Mouse (Mus musculus) small intestine, adult 2 months (tissue): ENCODE measurements around the gene Ccdc186.

Source experiments
- CTCF ChIP-seq: fragments of 200-500 bp; IDR thresholded peaks from 2 replicates; pipeline ENCODE4 v1.5.1; 2012; ENCODE audit warnings: low read depth, mild to moderate bottlenecking, control low read depth, inconsistent platforms, low read length, moderate library complexity, mixed read lengths; ENCODE audit not compliant: insufficient replicate concordance, insufficient read length; ENCODE audit errors: extremely low read depth
- POLR2A ChIP-seq: fragments of 200-500 bp; IDR thresholded peaks from 2 replicates; pipeline ENCODE4 v1.6.1; 2012; ENCODE audit warnings: low read depth, mild to moderate bottlenecking, control low read depth, inconsistent platforms, low read length, moderate library complexity

- TF ChIP-seq CTCF (no peak), POLR2A (no peak)
These were observed 7.3 kb upstream of the Ccdc186 start for GRCm38 (mm10) chr19:56829267-56829666.
